Mouse (Mus musculus) megakaryocyte, embryonic 14.5 days (primary cell): ENCODE measurements around the gene Tap1. TPM values are rescaled to one million over a fixed set of nuclear protein-coding genes. Genes with fewer than 3 reads are reported as not detected.
"Not testable (repeated sequence)": the region's sequence is repeated elsewhere in the genome, so short reads cannot be mapped to it uniquely, and the experiment has no call there.

Source experiments
- H3K27me3 ChIP-seq: replicated peaks from 2 replicates; pipeline ENCODE3; 2012; ENCODE audit warnings: inconsistent platforms
- H3K36me3 ChIP-seq: replicated peaks from 2 replicates; pipeline ENCODE3; 2012; ENCODE audit warnings: low read length, inconsistent platforms, mixed read lengths
- H3K4me1 ChIP-seq: 2 replicates; pipeline ENCODE4 v1.6.1; 2012; ENCODE audit warnings: inconsistent platforms
- H3K4me3 ChIP-seq: replicated peaks from 2 replicates; pipeline ENCODE3; 2012; ENCODE audit warnings: moderate library complexity, mild to moderate bottlenecking, inconsistent platforms
- H3K9me3 ChIP-seq: 2 replicates; pipeline ENCODE4 v1.6.1; 2012; ENCODE audit warnings: inconsistent platforms
- FLI1 ChIP-seq: IDR thresholded peaks from 2 replicates; pipeline ENCODE4 v1.6.1; 2012; ENCODE audit warnings: low read length, inconsistent platforms, mixed read lengths
- GATA1 ChIP-seq: IDR thresholded peaks from 3 replicates; pipeline ENCODE4 v1.6.1; 2012; ENCODE audit warnings: mixed read lengths, low read length, inconsistent platforms, borderline replicate concordance
- polyA plus RNA-seq: library from polyadenylated mRNA; stranded (reverse); fragments of >175 nt; gene quantifications from 2 replicates; pipeline ENCODE4 v1.2.3, GENCODE M21; 2012; ENCODE audit warnings: low replicate concordance; ENCODE audit not compliant: insufficient read depth

The Tap1 gene
- polyA plus RNA-seq, 1 experiment = 27.1 TPM

DNA sequence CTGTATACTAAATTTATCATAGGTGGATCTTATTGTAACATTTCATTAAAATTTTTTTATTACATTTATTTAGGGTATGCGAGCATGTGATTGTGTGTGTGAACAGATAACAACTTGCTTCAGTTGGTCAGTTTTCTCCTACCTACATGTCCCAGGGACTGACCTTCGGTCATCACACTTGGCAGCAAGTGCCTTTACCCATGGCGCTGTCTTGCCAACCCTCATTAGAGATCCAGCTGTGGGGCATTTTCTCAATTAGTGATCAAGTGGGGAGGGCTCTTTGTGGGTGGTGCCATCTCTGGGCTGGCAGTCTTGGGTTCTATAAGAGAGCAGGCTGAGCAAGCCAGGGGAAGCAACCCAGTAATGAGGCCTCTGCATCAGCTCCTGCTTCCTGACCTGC is 37.5 kb downstream of the Tap1 start:
- TF ChIP-seq GATA1 (no peak), FLI1 (no peak)
- H3K4me1 ChIP-seq = no peaks in the 10 kb centered on the region; the same call in 1 of the 2 replicates
- H3K4me3 ChIP-seq = no peak overlapping the region

DNA sequence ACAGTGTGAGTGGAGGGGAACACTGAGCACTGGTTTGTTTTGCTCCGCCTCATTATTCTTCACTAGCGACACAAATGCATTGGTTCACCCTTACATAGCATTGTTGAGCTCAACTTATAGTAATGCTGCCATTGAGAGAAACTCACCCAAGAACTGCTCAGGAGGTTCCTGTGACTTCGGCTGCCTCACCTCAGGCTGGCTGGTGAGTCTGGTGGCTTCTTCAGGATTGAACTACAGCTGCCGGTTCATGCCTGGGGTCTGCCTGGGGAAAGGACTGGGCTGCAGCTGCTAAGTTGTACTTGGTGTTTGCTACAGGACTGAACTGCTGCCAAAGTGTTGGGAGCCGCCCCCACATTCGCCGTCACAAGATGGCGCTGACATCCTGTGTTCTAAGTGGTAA is 38.1 kb downstream of the Tap1 start:
- Histone ChIP-seq H3K4me1 (no peaks in the 10 kb centered on the region; the same call in 1 of the 2 replicates), H3K27me3 (no peaks in the 10 kb centered on the region), H3K9me3 (no peaks in the 10 kb centered on the region), H3K4me3 (no peak overlapping the region), H3K36me3 (no peaks in the 10 kb centered on the region)
- TF ChIP-seq FLI1 (no peak), GATA1 (no peak)

More for the DNA sequence above, 37.5 kb downstream of the Tap1 start:
- H3K9me3 ChIP-seq = no peaks in the 10 kb centered on the region
- H3K36me3 ChIP-seq = no peaks in the 10 kb centered on the region
- no peaks in the 10 kb centered on the region for H3K27me3 ChIP-seq

DNA sequence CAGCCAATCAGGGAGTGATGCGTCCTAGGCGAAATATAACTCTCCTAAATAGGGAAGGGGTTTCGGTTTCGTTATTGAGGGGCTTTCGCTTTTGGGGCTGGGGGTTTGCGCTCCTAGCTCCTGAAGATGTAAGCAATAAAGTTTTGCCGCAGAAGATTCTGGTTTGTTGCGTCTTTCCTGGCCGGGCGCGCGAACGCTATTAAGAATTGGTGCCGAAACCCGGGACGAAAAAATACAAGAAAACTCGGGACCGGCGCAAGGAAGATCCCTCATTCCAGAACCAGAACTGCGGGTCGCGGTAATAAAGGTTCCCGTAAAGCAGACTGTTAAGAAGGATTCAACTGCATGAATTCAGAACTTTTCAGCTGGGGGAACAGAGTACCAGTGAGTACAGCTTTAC is 38.6 kb downstream of the Tap1 start:
- H3K27me3 ChIP-seq, H3K4me1 ChIP-seq, H3K9me3 ChIP-seq, H3K36me3 ChIP-seq, H3K4me3 ChIP-seq: not testable (repeated sequence)

DNA sequence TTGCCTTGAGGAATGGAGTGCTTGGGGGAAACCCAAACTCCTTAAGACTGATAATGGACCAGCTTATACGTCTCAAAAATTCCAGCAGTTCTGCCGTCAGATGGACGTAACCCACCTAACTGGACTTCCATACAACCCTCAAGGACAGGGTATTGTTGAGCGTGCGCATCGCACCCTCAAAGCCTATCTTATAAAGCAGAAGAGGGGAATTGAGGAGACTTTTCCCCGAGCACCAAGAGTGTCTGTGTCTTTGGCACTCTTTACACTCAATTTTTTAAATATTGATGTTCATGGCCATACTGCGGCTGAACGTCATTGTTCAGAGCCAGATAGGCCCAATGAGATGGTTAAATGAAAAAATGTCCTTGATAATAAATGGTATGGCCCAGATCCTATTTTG is 43.6 kb downstream of the Tap1 start:
- not testable (repeated sequence) for H3K4me3 ChIP-seq, H3K36me3 ChIP-seq, H3K9me3 ChIP-seq, H3K27me3 ChIP-seq, H3K4me1 ChIP-seq

DNA sequence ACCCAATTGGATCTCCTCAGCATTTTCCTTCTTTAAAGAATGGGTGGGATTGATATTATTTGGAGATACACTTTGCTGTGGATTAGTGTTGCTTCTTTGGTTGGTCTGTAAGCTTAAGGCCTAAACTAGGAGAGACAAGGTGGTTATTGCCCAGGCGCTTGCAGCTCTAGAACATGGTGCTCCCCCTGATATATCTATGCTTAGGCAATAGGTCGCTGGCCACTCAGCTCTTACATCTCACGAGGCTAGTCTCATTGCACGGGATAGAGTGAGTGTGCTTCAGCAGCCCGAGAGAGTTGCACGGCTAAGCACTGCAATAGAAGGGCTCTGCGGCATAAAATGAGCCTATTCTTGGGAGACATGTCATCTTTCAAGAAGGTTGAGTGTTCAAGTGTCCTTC is 44.7 kb downstream of the Tap1 start:
- not testable (repeated sequence) for H3K9me3 ChIP-seq, H3K36me3 ChIP-seq, H3K27me3 ChIP-seq, H3K4me3 ChIP-seq
- peaks cover 12% of the 10 kb centered on the region for H3K4me1 ChIP-seq

DNA sequence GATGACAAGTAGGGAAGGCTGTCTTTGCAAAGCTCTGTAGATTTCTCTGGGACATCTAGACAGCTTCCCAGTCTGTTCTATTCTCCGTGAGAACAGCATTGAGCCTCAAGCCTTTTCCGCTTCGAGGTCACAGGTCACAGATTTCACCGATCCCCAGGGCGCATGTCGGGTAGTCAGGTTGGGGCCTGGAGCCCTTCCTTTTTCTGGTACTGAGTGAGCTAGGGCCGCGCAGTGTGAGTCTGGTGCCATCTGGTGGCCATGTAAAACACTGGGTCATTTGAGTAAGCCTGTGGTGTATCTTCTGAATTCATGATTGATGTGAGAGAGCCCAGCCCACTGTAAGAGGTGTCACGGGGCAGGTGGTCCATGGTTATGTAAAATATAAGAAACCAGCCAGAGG is 47.6 kb downstream of the Tap1 start:
- Histone ChIP-seq H3K4me1 (peaks cover 29% of the 10 kb centered on the region), H3K36me3 (no peaks in the 10 kb centered on the region), H3K9me3 (no peaks in the 10 kb centered on the region), H3K27me3 (no peaks in the 10 kb centered on the region), H3K4me3 (peak overlapping the region; percentile 23)
- TF ChIP-seq FLI1 (no peak), GATA1 (no peak)

DNA sequence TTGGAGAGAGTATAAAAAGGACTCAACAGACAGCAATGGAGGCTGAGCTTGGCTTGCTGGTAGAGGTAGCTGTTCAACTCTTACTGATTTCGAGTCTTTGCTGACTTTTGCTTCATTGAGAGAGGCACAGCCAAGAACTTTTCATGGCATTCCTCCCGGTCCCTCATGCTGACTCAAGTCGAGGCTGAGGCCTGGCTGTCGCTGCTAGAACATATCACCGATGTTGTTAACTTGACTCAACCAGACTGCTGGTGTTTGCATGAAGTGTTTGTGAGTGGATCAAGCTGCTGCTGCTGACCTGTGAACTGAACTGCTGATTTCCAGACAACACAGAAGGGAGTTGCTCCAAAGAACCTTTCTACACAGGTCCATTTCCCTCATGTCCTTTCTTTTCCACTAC is 49.3 kb downstream of the Tap1 start:
- Histone ChIP-seq H3K4me1 (peaks cover 41% of the 10 kb centered on the region), H3K9me3 (peaks cover 8% of the 10 kb centered on the region), H3K36me3 (peaks cover 2% of the 10 kb centered on the region), H3K4me3 (no peak overlapping the region), H3K27me3 (no peaks in the 10 kb centered on the region)
- no peak for TF ChIP-seq GATA1
- TF ChIP-seq FLI1 = no peak

DNA sequence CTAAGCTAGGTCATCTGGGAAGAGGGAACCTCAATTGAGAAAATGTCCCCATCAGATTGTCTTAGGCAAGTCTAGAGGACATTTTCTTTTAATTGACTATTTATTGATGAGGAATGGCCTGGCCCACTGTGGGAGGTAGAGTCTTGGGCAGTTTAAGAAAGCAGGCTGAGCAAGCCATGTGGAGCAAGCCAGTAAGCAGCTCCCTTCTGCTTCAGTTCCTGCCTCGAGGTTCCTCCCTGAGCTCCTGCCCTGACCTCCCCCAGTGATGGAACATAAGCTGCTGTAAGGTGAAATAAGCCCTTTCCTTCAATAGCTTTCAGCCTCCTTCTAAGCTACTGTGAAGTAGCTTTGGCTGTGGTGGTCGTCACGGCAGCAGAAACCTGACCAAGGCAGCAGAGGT is 50.4 kb downstream of the Tap1 start:
- H3K4me1 ChIP-seq = peaks cover 47% of the 10 kb centered on the region
- peaks cover 9% of the 10 kb centered on the region for H3K36me3 ChIP-seq
- peaks cover 15% of the 10 kb centered on the region for H3K9me3 ChIP-seq
- no peak overlapping the region for H3K4me3 ChIP-seq
- no peak for TF ChIP-seq GATA1
- no peak for TF ChIP-seq FLI1
- H3K27me3 ChIP-seq = no peaks in the 10 kb centered on the region

DNA sequence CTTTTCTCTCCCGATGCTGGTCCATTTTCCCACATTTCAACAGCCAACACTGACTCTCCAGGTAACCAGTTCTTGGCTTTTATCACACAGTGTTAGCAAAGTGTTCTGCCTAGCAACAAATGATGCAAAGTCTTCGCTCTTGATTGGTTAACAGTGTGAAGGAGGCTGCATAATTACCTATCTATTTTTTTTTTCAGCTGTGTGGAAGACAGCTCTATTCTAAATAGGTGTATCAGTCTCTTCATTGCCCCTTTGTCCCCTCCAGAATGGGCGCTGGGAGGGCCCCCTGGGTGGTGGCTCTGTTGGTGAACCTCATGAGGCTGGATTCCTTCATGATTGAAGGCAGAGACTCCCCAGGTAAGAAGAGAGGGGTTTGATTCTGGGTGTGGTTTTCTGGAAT is 51.4 kb downstream of the Tap1 start, which contains the start of gene H2-Ob:
Gene H2-Ob, plus strand, starts transcription at position 198 of the 400 bp plus-strand sequence.
- peaks cover 56% of the 10 kb centered on the region for H3K4me1 ChIP-seq
- TF ChIP-seq GATA1 = no peak
- TF ChIP-seq FLI1 = no peak
- no peaks in the 10 kb centered on the region for H3K27me3 ChIP-seq
- peaks cover 9% of the 10 kb centered on the region for H3K36me3 ChIP-seq
- H3K4me3 ChIP-seq = peak within 1 kb of the TSS; percentile 85
- H3K9me3 ChIP-seq = peaks cover 15% of the 10 kb centered on the region

DNA sequence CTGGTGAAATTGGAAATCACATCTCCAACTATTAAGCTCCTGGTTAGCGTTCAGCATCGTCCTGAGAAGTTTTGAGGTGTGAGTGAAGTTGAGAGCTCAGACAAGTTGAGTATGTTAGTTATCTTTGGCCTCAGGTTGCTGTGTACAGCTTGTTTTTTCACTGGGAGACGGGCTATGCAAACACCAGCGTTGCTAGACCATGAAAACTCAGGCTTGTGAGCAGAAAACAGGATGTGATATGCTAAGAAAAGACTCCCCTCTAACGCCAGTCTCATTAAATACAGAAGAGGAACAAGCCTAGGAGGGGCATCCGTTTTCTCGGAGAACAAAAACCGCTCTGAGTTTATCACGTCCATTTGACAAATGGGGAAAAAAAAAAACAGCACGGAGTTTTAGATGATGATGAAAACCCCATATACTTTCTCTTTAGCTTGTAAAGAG is 52.3 kb downstream of the Tap1 start:
- TF ChIP-seq GATA1 (no peak), FLI1 (no peak)
- H3K4me1 ChIP-seq = peaks cover 63% of the 10 kb centered on the region
- no peaks in the 10 kb centered on the region for H3K27me3 ChIP-seq
- H3K4me3 ChIP-seq = peak overlapping the region; percentile 85
- H3K36me3 ChIP-seq = peaks cover 9% of the 10 kb centered on the region
- H3K9me3 ChIP-seq = peaks cover 15% of the 10 kb centered on the region

DNA sequence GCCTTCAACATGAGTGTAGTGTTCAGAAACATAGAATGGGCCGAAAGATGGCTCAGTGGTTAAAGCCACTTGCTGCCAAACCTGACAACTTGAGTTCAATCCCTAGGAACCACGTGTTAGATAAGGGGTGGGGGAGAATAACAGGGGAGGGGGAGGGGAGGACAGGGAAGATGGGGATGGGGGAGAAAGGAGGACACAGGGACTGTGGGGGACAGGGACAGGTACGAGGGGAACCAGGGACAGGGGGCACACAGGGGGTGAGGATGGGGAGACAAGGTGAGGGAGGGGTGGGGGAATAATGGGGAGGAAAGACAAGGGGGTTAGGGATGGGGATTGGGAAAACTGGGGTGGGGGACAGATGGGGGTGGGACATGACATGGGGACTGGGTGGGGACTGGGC is 53.0 kb downstream of the Tap1 start:
- H3K4me3 ChIP-seq = peak overlapping the region; percentile 85
- H3K9me3 ChIP-seq = peaks cover 15% of the 10 kb centered on the region
- H3K27me3 ChIP-seq = no peaks in the 10 kb centered on the region
- peaks cover 60% of the 10 kb centered on the region for H3K4me1 ChIP-seq
- H3K36me3 ChIP-seq = peaks cover 9% of the 10 kb centered on the region
- TF ChIP-seq GATA1 (no peak), FLI1 (no peak)

DNA sequence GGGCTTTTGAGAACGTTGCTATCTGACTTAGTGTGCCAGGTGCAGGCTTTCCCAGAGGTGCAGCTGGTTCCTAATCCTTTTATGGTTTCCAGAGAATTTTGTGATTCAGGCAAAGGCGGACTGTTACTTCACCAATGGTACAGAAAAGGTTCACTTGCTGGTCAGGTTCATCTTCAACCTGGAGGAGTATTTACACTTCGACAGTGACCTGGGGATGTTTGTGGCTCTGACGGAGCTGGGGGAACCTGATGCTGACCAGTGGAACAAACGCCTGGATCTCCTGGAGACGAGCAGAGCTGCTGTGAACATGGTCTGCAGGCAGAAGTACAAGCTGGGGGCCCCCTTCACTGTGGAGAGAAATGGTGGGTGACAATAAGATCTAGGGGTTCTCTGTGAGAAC is 53.6 kb downstream of the Tap1 start:
- H3K4me1 ChIP-seq = peaks cover 60% of the 10 kb centered on the region
- peaks cover 15% of the 10 kb centered on the region for H3K9me3 ChIP-seq
- TF ChIP-seq FLI1 (no peak), GATA1 (no peak)
- no peaks in the 10 kb centered on the region for H3K27me3 ChIP-seq
- H3K4me3 ChIP-seq = no peak overlapping the region
- H3K36me3 ChIP-seq = peaks cover 9% of the 10 kb centered on the region
